In genomic region chr9:65289988-65290387, GRCm38 (mm10) we compare ENCODE assay signal across 15 mouse cellular contexts. TPM values are rescaled to one million over a fixed set of nuclear protein-coding genes. Genes with fewer than 3 reads are reported as not detected.
"Had no signal": no experiment of that assay in that cellular context is flagged by ENCODE, and none has a peak within 500 bp of the region (broad histone marks: within the 10 kb centered on the region; RNA-seq: fewer than 3 reads in every experiment).

No protein-coding gene starts in this region.

- H3K27me3 ChIP-seq: intestine, embryonic 15.5 days; limb, embryonic 13.5 days; neural tube, embryonic 13.5 days had no signal

- ATAC-seq: intestine, embryonic 15.5 days had no signal

- H3K36me3 ChIP-seq: intestine, embryonic 15.5 days; limb, embryonic 13.5 days; midbrain, embryonic 10.5 days; neural tube, embryonic 13.5 days had no signal

- H3K9ac ChIP-seq: intestine, embryonic 15.5 days; limb, embryonic 13.5 days; liver, embryonic 14.5 days; lung, embryonic 14.5 days; neural tube, embryonic 13.5 days had no signal

- H3K9me3 ChIP-seq: intestine, embryonic 15.5 days; limb, embryonic 13.5 days; midbrain, embryonic 10.5 days; neural tube, embryonic 13.5 days had no signal

- H3K4me2 ChIP-seq: intestine, embryonic 15.5 days; limb, embryonic 13.5 days; lung, embryonic 14.5 days; neural tube, embryonic 13.5 days had no signal

- H3K27ac ChIP-seq: intestine, embryonic 15.5 days; limb, embryonic 13.5 days; liver, embryonic 14.5 days; midbrain, embryonic 10.5 days; neural tube, embryonic 13.5 days had no signal

- DNase-seq: left cerebral cortex, postnatal 4 days; lung, embryonic 14.5 days; lung, postnatal 10 days; lung, postnatal 4 days; midbrain, embryonic 14.5 days; retina, postnatal 1 day; right cerebral cortex, postnatal 4 days; spleen, adult 18-20 months; thymus, adult 18-20 months; thymus, postnatal 14 days had no signal

- H3K4me3 ChIP-seq: intestine, embryonic 15.5 days; limb, embryonic 13.5 days; midbrain, embryonic 10.5 days; neural tube, embryonic 13.5 days had no signal

RNA-seq across cellular contexts. Expression of gene Cilp, which starts 25.0 kb away (rescaled TPM):
- polyA plus RNA-seq: lung, embryonic 14.5 days had no signal
